Mouse (Mus musculus) frontal cortex, postnatal 25 days (tissue): ENCODE data around the gene Uckl1.

Experiments used
- DNase-seq, 2 experiments: peaks; one replicate each; pipeline ENCODE4 v3.0.0; 2022; ENCODE audit warnings: low spot score in 2 of 2

Uckl1 gene

DNA sequence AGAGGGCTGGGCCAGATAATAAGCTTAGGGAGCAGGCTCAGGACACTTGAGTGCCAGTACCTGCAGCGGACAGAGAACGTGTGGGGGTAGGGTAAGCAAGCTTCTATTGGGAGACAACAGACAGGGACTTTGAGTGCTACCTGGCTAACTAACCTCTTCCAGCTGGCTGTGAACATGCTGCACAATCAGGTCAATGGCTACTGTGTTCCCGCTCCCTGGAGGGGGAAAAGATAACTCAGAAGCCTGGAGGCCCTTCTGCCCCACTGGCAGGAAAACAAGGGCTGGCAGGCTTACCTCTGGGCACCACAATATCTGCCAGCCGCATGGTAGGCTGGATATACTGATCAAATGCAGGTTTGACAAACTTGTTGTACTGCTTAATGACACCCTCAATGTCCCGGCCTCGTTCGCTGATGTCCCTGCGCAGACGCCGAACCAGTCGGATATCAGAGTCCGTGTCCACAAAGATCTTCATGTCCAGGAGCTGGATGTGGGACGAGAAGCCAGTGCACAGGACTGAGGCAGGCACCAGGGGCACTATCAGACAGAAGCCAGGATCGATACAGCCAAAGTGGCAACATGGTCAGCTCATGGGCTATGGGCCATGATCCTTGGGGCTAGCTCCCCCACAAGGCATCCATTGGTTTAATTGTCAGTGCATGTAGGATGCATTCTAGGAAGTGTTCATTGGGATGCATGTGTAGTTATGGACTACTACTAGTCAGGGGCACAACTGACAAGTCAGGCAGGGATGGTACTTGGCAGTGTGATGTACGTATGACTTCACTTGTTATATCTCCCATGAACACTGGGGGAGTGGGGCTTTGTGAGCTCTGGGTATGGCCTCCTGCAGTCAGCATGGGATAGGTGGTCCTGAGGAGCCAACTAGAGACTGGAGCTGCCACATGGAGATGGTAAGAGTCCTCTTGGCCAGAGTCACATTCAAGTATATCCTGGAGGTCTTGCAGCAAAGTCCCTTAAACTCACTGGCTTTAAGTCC is 11.5 kb downstream of the Uckl1 start:
- no peak for DNase-seq

DNA sequence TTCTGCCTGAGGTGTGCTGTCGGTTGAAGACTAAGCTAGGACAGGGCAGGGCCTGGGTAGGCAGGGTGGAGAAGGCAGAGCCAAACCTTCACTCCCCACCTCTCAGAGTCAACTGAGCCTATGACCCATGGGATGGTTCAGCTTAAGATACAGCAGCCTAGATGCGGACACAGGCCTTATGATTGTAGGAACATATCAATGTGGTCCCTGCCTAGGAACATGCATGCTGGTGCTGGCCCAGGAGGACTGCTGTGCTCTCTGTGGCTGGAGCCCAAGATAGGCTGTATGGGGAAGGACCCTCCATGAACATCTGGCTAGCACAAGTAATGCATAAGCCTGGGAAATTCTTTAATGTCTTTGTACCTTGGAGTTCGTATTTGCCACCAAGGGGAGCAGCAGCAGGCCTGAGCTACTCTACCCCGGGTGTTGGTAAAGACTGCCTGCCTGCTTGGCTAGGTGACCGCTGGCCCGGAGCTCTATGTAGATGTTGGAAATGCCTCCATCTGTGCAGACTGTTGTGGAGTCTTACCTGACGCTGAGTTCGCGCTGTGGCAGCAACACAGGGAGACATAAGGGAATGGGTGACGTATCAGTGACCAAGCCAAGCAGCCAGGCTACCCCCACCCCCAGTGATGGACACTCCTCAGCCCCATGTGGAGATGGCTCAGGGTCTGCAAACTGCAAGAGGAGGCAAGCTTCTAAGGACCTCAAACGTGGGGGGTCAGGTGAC is 12.6 kb downstream of the Uckl1 start:
- no peak for DNase-seq

DNA sequence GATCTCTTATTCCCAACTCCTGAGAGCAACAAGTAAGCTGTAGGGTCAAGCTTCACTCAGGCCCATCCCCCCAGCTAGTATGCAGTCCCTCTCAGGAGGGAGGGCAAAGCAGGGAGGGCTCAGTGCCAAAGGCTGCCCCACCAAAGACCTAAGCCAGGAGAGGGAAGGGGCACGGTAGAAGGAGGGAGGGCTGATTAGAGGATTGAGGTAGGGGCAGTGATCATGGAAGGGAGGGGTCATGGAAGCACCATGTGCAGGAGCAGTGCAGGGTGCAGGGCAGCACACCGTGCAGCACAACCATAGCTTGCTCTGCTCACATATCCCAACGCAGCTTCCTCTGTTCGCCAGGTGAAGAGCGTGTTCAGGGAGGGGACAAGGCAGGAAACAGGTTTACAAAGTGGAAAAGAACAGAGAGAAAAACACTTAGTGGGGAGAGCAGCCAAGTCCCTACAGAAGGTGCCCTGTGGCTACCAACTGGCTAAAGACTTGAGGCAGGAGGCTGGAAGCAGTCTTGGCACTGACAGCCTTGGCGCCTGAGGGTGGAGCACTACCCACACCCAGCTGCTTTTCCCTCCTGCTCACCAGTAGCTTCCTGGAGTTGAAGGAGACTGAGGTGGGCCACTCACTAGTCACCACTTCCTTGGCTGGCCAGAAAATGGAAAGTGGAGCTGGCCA is 13.6 kb downstream of the Uckl1 start:
- DNase-seq: no peak

DNA sequence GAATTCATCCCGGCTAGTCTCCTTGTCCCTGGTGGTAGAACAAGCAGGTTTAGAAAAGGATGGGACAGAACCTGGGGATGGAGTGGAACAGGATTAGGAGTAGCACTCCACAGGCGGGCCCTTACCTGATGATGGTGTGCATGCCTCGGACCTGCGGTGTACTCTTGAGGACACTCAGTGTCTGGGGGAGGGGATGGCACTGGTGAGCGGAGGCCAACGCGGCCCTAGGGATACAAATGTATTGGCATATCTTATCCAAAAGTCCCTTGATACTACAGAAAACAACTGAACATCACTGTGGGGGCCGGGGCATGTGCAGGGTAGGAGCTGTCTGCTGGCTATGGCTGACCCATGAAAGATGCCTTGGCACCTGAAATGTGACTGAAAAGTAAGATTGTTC is 14.3 kb downstream of the Uckl1 start:
- no peak for DNase-seq

DNA sequence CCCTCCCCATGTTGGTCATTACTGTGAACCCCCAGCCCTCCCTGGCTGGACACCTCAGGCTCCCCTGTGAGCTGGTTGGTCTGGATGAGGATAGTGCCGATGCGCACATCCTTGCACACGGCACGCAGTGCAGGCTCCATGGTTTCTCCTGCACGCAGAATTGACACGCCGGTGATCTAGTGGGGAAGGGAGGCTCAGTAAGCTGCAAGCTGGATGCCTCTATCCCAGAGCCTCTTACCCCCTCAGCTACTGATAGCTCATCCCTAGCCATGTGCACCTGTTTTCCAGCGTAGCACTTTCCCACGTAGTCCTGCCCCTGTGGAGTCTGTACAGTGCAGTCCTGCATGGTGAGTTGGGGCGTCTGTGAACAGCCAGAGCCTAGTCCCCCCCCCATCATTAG is 14.8 kb downstream of the Uckl1 start:
- no peak for DNase-seq

DNA sequence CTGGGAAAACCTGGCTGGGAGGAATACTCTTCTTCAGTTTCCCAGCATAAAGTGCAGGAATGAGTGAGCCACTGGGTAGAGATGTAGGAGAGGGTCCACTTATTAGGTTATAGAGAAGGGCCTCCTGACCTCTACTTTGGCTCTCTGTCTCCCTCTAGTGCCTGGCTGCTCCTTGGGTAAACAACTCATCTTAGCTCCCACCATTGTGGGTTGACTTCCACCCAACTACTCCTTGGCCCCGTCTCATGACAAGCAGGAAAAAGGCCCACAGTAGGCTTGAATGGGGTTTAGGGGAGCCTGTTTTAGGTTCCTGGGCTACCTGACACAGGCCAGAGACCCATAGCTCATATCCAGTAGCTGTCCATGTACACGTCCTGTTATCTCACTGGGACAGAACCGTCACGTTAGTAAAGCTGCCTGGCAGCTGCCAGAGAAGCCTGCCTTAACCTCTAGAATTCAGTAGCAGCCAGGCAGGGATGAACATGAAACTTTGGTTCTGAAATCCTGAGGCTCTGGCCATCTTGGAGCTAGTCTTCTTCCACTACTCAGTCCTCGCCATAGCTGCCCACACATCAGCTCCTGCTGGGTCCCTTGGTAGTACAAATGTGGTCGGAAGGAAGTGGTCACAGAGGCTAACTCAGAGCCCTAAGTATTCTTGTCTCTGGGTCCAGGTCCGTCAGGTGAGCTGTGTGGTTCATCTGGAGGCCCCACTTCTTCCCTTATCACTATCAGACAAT is 16.3 kb downstream of the Uckl1 start:
- DNase-seq: no peak

DNA sequence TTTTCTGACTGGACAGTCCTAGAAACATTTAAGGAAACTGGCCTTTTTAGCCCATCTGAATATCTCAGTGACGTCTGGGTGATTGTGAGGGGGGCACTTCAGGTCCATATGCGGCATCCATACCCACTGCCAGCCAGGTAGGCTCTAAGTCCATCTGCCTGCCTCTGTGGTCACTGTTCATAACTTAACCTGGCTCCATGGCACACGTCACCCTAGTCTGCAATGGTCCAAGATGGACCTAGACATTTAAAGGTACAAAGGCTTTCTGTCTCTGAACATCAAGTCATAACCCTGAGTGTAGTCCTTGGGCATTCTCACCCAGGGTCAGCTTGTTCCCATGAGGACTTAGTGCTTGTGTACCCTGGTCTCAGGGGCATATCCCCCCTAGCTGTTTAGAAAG is 17.4 kb downstream of the Uckl1 start:
- no peak for DNase-seq

DNA sequence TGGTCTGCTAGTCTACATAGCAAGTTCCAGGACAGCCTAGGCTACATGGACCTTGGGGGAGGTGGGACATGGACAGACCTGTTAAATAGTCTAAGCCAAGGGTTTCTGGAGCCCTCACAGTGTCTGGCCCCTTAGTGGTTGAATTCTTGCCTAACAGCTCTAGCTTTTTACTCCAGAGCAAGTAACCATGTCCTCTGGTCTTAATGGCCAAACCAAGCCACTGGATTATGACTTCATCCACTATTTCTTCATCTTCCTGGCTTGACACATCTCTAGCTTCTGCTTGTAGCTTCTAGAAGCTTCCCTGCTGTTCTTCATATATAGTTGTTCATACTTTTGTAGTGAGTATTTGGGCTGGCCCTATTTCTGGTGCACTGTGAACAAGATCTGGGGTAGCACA is 30.9 kb downstream of the Uckl1 start:
- no peak for DNase-seq

DNA sequence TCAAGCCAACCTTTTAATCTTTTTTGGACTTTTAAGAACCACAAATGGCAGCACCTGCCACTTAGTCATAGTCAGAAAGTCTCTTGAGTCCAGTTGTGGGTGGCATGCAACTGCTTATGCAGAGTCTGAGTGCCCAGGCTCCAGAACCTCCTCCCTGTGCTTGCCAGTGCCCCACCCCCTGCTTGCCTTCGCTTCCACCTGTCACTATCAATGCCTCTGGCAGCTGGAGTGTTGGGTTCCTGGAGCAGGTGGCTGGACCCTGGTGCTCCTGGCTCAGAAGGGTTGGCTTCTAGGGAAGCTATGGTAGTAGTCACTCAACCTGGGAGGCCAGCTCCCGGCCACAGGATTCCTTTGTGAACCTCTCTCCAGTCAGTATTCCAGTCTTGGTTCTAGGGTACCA is 34.5 kb downstream of the Uckl1 start:
- DNase-seq: no peak

DNA sequence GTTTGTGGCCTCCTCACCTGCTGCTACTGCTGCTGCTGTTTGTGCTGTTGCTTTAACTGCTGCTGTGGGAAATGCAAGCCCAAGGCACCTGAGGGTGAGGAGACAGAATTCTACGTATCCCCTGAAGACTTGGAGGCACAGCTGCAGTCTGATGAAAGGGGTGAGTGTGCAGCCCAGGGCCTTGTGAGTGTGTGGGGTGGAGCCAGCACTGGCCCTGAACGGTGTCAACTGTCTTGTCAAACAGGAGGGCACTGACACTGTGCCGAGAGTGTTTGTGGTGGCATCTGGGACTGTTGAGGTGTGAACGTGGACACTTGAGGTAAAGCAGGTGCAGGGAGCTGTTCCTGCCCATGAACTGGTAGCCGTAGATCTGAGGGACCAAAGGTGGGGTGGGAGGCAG is 36.0 kb downstream of the Uckl1 start:
- no peak for DNase-seq

DNA sequence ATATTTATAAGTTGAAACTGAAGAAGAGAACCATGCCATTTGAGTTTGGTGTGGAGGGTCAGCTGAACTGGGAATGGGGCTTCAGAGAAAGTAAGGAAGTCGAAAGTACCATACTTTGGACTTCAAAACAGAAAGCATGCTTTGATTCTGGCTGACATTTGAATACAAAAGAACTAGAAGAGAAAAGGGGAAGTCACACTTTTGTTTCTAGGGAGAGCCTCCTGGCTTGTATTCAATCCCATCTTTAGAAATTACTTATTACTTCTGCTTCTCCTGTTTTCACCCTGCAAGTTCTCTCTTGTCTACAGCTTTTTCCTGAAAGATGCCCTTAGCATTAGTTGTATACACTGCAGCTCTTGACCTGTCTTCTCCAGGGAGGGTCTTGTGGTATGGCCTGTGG is 36.5 kb downstream of the Uckl1 start:
- DNase-seq: no peak

DNA sequence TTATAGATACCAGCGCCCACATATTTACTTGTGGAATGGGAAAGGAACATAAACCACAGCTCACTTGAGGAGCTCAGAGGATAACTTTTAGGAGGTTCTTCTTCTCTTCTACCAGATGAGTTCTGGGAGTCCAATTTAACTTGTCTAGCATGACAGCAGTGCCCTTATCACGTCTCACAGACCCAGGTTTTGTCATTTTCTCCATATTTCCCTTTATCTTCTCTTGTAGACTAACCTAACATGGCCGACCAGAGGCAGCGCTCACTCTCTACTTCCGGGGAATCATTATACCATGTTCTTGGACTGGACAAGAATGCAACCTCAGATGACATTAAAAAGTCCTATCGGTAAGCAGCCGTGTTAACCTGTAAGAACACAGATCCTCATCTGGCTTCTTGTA is 38.5 kb downstream of the Uckl1 start:
- DNase-seq: no peak

DNA sequence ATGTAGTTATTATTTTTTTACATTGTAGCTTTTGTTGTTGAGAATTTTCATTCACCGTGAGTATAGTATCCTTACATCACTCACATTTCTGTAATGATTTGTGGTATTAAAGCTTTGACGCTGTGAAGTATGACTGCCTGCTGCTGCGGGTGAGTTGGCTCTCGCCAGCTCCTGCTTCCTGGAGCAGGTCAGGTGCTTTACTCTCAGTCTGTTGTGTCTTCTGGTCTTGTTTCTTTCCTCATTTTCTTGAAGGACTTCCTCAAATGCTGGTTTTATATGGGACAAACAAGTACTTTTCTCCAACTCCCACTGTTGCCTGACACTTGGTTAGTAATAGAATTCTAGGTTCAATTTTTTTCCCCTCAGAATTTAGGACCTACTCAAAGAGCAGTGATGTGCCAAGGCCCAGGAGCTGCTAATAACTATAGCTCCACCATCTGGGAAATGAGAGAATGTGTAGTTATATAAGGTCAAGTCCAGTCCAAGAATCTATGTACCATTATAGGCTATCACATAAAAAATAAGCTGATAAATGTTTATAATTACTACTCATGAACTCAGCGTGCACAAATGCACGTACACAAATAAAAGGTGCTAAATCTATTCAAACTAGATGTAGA is 42.8 kb downstream of the Uckl1 start:
- DNase-seq: no peak

DNA sequence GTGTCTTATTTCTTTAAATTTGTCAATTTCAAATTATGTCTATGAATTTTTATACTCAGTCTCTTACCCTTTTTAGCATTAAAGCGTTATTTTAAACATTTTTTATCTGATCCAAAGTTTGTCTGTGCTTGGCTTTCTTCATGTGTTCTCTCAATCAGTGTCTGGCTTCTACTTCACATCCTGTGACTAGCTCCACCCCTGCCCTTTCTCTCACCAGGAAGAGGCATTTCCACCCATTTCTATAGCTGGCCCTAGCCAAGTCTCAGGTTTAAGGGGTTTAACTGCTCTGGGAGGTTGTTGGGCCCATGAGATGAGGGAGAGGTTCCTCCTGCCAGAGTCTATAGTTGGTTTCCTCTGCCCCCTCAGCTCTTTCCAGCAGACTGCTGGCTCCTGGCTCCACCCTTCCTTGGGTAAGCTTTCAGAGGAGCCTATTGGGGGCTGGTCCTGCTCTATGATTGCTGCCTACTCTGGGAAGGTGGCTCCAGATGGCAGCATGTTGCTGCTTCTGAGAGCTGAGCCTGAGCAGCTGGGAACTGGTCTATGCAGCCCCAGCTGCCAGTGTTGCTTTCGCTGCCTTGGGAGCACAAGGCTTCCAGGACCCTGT is 47.1 kb downstream of the Uckl1 start:
- peak; percentile 36 to 40 for DNase-seq

DNA sequence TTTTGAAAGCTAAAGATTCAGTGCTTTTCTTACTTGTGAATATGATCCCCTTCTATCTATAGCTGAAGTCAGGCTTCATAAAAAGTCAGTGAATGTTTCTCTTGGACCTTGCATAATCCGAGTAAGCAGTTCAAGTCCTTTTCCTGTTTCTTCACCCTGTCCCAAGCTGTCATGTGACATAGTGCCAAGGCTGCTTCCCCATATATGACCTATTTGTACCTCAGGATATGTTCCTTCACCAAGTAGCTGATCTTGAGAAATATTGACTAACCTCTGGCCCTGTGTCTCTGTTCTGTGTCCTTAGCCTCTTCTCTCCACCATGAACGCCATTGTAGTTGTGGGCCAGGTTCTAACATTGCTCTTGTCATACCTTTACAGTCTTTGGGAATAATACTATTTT is 48.3 kb downstream of the Uckl1 start:
- no peak for DNase-seq

DNA sequence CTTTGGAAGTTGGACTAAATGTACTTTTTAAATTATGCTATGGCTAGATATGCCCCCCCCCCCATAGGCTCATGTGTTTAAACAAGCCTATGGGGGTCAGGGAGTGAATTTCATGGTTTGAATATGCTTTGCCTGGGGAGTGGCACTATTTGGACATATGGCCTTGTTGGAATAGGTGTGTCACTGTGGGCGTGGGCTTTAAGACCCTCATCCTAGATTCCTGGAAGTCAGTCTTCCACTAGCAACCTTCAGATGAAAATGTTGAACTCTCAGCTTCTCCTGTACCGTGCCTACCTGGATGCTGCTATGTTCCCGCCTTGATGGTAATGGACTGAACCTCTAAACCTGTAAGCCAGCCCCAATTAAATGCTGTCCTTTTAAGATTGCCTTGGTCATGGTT is 52.1 kb downstream of the Uckl1 start:
- no peak for DNase-seq

DNA sequence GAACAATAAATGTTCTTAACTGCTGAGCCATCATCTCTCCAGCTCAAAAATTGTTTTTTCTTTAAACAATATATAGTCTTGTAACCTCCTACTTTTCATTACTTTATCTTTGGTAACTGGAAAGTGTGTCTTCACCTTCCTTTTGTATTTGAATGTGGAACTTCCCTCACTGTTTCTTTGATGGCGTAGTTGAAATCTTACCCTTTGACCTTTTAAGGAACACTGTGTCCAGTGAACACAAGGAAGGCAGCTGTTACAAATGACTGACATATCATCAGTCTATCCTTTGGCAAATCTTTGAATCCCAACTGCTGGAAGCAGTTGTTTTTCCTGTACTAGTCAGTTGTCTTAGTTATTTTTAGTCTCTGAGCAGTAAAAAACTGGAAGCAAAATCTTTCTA is 55.6 kb downstream of the Uckl1 start:
- DNase-seq: no peak

DNA sequence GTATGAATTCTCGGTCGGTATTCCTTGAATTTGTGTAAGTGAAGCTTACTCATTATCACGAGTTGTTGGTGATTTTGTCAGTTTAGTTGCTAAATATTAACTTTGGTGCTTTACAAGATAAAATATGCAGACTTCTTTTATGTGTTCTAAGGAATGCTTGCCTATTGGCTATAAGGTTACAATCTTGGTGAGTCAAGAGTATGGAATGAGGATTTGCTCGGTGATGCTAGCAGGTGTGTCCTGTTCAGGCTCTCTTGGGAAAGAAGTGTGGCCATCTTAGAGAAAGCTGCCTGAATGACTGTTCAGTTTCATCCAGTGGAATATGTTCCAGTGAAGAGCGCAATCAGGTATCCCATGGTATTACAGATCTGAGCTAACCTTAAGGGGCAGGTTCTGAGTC is 59.2 kb downstream of the Uckl1 start:
- DNase-seq: no peak

DNA sequence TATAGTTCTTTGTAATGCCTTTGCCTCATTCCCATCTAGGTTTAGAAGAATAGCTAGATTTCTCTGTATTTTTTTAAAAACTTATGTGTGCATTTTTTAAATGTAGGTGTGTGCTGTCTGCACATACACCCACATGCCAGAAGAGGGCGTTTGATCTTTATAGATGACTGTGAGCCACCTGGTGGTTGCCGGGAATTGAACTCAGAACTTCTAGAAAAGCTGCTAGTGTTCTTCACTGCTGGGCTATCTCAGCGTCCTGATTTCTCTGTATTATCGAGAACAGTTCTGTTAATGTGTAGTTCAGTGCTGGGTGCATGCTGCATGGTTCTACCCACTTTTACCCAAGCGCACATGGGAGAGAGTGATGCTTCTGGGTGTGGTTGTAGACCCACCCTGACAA is 61.9 kb downstream of the Uckl1 start:
- DNase-seq: no peak

DNA sequence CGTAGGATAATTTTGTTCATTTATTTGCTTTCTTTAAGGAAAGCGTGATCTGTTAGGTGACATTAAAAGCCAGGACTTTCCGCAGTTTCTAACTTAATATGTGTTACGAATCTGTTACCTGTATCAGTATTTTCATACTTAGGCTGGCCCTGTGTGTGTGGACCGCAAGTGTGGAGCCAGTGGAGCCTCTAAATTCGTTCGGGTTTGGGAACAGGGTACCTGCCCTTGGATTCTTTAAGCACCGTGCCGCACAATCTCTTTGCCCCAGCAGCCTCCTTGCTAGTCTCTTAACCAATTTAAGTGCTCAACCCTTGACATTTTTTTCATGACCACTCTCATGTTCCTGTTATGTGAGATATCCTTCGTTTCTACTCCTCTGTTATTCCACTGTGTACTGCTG is 63.2 kb downstream of the Uckl1 start:
- no peak for DNase-seq

DNA sequence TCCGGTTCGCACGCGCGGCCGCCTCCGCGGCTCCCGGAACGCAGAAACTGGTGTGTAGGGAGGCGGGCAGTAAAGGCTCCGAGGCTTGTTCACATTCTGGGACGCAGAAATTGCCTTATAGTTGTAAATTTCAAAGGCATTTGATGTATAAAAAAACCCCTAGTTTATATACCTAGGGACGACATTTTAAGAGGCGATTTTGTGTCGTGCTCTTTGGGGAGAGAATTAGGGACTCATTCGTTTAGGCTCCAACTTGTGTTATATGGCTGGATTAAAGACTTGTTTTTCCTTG is 63.8 kb downstream of the Uckl1 start:
- no peak for DNase-seq
